Mouse (Mus musculus) kidney, embryonic 16.5 days (tissue): ENCODE data around the gene C1qtnf1. TPM values are rescaled to one million over a fixed set of nuclear protein-coding genes. Genes with fewer than 3 reads are reported as not detected.

ENCODE experiments used
- ATAC-seq: fragments of 200-750 bp; cut with Nextera tagmentation; 2 replicates; pipeline ENCODE4 v1.8.0; 2017; ENCODE audit warnings: moderate TSS enrichment; ENCODE audit not compliant: low FRiP score, low TSS enrichment
- H3K27ac ChIP-seq: fragments of 300-500 bp; sonication (generic); 2 replicates; pipeline ENCODE4 v1.5.1; 2014; ENCODE audit warnings: low read length
- H3K27me3 ChIP-seq: fragments of 300-500 bp; sonication (generic); 2 replicates; pipeline ENCODE4 v1.6.1; 2014; ENCODE audit warnings: low read length, control low read depth, mixed read lengths; ENCODE audit not compliant: insufficient read depth
- H3K36me3 ChIP-seq: fragments of 300-500 bp; sonication (generic); 2 replicates; pipeline ENCODE4 v1.6.1; 2014; ENCODE audit warnings: low read length, control low read depth, mixed read lengths; ENCODE audit not compliant: insufficient read depth
- H3K4me1 ChIP-seq: fragments of 300-500 bp; sonication (generic); 2 replicates; pipeline ENCODE4 v1.6.1; 2014; ENCODE audit warnings: low read length, control low read depth, mixed read lengths; ENCODE audit not compliant: insufficient read depth
- H3K4me2 ChIP-seq: fragments of 300-500 bp; sonication (generic); replicated peaks from 2 replicates; pipeline ENCODE4 v1.6.1; 2014; ENCODE audit warnings: low read depth, low read length
- H3K4me3 ChIP-seq: fragments of 300-500 bp; sonication (generic); 2 replicates; pipeline ENCODE4 v1.5.1; 2014; ENCODE audit warnings: mild to moderate bottlenecking, low read length
- H3K9ac ChIP-seq: fragments of 300-500 bp; sonication (generic); replicated peaks from 2 replicates; pipeline ENCODE4 v1.6.1; 2014; ENCODE audit warnings: low read length
- H3K9me3 ChIP-seq: fragments of 300-500 bp; sonication (generic); 2 replicates; pipeline ENCODE4 v1.6.1; 2016; ENCODE audit warnings: low read length, control low read depth
- WGBS: fragments of 180-500 bp; shearing (Covaris S2); extraction: QIAGEN DNeasy Blood & Tissue Kit; methylation state at CpG from one replicate; pipeline ENCODE4 v1.1.7; 2014; 5-methylcytosine and 5-hydroxymethylcytosine counted together
- polyA plus RNA-seq: library from polyadenylated mRNA; unstranded; fragments of >200 nt; fragmentation: Nextera tagmentation; extraction: Ambion mirVana; gene quantifications from 2 replicates; pipeline ENCODE4 v1.2.1, GENCODE M21; 2015

The C1qtnf1 gene
- polyA plus RNA-seq, 1 experiment from 2014 or later, result 8.3 TPM

- Histone ChIP-seq H3K4me2 (no peak overlapping the region), H3K9me3 (no peaks in the 10 kb centered on the region), H3K4me3 (no peak overlapping the region), H3K9ac (no peak overlapping the region), H3K27ac (no peak overlapping the region), H3K4me1 (peaks cover 18% of the 10 kb centered on the region; the same call in 1 of the 2 replicates), H3K27me3 (peaks cover 6% of the 10 kb centered on the region; the same call in 1 of the 2 replicates), H3K36me3 (0 out of 2 replicates have a peak, but pooled peaks cover 6% of the 10 kb centered on the region)
- 38% methylated on average over 12 of the region's 12 CpGs for WGBS
- no peak for ATAC-seq
These were observed 60.9 kb downstream of the C1qtnf1 start for GRCm38 (mm10) chr11:118488907-118489270.

DNA sequence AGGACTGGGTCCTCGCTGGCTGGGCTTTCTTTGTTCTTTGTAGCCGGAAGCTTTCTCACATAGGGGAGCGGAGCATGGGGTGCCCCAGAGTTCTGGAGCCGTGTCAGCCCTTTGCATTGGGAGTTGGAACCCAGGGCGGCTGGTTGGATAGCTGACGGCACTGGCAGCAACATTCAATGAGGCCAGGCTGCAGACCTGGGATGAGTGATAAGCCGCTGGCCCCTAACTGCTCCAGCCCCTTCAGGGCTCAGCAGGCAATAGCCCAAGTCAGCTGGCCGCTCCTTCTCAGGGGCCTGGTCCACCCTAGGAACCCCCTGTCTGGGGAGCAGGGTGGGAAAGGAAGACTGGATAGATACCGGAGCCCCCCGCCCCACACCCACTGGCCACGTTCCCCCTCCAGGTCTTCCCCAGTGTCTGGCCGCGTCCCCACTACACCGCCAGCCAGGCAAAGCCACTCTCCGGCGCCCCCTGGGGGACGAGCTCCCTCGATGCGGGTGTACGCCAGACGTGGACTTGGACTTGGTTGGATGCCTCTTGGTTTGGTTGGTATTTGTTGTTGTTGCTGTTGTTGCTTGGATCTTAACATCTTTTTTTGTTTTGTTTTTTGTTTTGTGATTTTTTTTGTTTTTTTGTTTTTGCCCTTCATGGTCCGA, 62.7 kb downstream of the C1qtnf1 start:
- peaks cover 6% of the 10 kb centered on the region; the same call in 1 of the 2 replicates for H3K27me3 ChIP-seq
- WGBS, result 23% methylated on average over 22 of the region's 22 CpGs
- peaks cover 30% of the 10 kb centered on the region for H3K4me1 ChIP-seq
- H3K9me3 ChIP-seq, result no peaks in the 10 kb centered on the region
- H3K4me3 ChIP-seq, result no peak overlapping the region
- no peaks in the 10 kb centered on the region for H3K36me3 ChIP-seq
- H3K4me2 ChIP-seq, result peak overlapping the region; percentile 31; the same call in 1 of the 2 replicates
- ATAC-seq, result no peak
- H3K9ac ChIP-seq, result no peak overlapping the region
- H3K27ac ChIP-seq, result no peak overlapping the region

DNA sequence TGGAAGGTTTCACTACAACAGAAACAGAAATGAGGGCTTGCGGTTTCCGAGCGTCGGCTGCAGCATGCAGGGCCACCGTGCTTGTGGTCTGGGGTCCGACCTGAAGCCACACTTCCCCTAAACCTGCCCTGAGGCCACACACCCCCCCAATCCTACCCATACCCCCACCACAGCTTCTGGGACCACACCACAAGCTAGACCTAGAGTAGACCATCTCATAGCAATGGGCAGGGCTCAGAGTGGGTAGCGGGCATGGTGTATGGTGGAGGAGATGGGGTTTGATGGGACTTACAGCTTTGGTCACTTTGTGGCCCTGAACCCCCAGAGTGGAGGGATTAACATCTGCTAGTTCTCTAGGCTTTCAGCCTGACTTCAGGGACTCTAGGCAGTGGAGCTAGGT, 63.2 kb downstream of the C1qtnf1 start:
- no peak overlapping the region for H3K4me2 ChIP-seq
- H3K27ac ChIP-seq, result no peak overlapping the region
- peaks cover 6% of the 10 kb centered on the region; the same call in 1 of the 2 replicates for H3K27me3 ChIP-seq
- no peaks in the 10 kb centered on the region for H3K36me3 ChIP-seq
- 87% methylated on average over 7 of the region's 7 CpGs for WGBS
- no peak overlapping the region for H3K4me3 ChIP-seq
- no peak for ATAC-seq
- no peaks in the 10 kb centered on the region for H3K9me3 ChIP-seq
- no peak overlapping the region for H3K9ac ChIP-seq
- peaks cover 36% of the 10 kb centered on the region for H3K4me1 ChIP-seq

DNA sequence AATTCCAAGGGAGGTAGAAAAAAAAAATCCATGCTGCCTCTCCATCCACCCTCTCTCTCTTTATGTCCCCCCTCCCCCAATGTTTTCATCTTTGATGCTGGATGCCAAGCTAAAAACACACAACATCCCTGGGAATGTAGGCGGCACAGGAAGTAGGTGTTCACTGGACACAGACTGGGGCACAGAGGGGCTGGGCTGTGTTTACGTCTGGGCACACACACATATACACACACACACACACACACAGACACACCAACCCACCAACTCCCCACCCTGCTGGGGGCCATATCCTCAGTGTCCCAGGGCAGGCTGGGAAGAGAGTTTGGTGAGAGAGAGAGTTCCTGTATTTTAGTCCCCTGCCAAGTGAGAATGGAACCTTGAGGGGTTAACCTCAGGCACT, 65.5 kb downstream of the C1qtnf1 start:
- Histone ChIP-seq H3K9me3 (no peaks in the 10 kb centered on the region), H3K4me3 (no peak overlapping the region), H3K9ac (no peak overlapping the region), H3K27me3 (peaks cover 6% of the 10 kb centered on the region), H3K4me2 (no peak overlapping the region), H3K36me3 (no peaks in the 10 kb centered on the region), H3K4me1 (peaks cover 39% of the 10 kb centered on the region), H3K27ac (no peak overlapping the region)
- no peak for ATAC-seq
- WGBS, result 84% methylated on average over 2 of the region's 2 CpGs

DNA sequence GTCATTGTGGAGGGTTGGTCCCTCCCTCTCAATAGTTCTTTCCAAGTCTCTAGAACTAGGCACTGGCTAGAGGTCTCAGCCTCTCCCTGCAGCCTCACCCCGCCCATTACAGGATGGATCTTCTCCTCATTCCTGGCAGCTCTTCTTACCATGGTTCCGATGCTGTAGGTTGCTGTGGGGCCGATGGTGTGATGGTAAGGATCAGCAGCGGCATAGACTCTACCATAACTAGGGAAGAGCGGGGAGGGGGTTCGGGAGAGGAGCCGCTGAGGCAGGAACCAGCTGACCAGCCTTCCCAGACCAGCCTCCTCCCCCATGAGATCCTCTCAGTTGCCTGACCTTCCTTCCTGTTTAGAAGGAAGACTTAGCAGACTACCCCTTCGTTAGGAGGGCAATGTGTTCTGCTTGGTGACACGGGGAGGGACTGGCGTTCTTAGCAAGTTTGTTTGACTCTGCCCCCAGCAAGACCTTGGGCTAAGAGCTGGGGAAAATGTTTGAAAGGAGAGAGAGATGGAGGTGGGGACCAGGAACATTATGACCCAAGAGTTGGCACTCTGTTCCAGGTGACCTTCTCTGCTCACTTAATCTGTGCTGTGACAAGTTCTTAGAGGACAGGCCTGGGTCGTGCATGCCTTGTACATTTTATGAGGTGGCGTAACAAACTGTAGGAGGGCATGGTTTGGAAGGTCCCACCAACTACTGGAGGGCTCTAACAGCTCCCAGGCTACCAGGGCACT, 66.2 kb downstream of the C1qtnf1 start:
- Histone ChIP-seq H3K9me3 (no peaks in the 10 kb centered on the region), H3K27me3 (peaks cover 6% of the 10 kb centered on the region), H3K4me2 (no peak overlapping the region), H3K27ac (no peak overlapping the region), H3K36me3 (no peaks in the 10 kb centered on the region), H3K4me1 (peaks cover 32% of the 10 kb centered on the region), H3K4me3 (no peak overlapping the region), H3K9ac (no peak overlapping the region)
- no peak for ATAC-seq
- whole genome bisulfite sequencing, result 66% methylated on average over 12 of the region's 12 CpGs

DNA sequence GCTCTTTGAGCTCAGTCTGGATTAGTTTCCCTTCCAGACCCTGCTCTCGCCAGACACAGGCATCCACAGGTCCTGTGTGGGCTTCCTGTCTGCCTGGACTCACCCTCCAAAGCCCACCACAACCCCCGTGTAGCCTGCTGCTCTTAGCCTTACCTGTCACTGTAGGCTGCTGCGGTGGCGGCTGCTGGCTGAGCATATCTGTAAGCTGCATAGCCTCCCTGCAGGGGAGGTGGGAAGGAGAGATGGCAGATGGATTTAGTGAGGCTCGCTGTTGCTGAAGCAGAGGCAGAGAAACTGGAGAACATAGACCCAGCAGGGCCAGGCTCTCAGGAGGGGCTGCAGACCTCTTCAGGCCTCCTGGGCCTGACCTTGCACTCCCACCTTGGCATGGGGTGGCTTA, 67.1 kb downstream of the C1qtnf1 start:
- Histone ChIP-seq H3K4me1 (peaks cover 29% of the 10 kb centered on the region), H3K4me2 (no peak overlapping the region), H3K27ac (no peak overlapping the region), H3K9me3 (no peaks in the 10 kb centered on the region), H3K27me3 (peaks cover 5% of the 10 kb centered on the region), H3K9ac (no peak overlapping the region), H3K36me3 (no peaks in the 10 kb centered on the region), H3K4me3 (no peak overlapping the region)
- ATAC-seq, result no peak
- WGBS, result 41% methylated on average over 5 of the region's 5 CpGs

GRCm38 (mm10) chr11:118496066-118496689, 68.2 kb downstream of the C1qtnf1 start:
- H3K9ac ChIP-seq, result 0 out of 2 replicates have a peak overlapping the region, but pooled peaks have one; percentile 34
- no peak overlapping the region for H3K4me3 ChIP-seq
- H3K27ac ChIP-seq, result no peak overlapping the region
- no peak overlapping the region; the same call in 1 of the 2 replicates for H3K4me2 ChIP-seq
- H3K27me3 ChIP-seq, result no peaks in the 10 kb centered on the region; the same call in 1 of the 2 replicates
- H3K36me3 ChIP-seq, result no peaks in the 10 kb centered on the region
- no peak for ATAC-seq
- peaks cover 24% of the 10 kb centered on the region for H3K4me1 ChIP-seq
- H3K9me3 ChIP-seq, result no peaks in the 10 kb centered on the region
- 24% methylated on average over 19 of the region's 20 CpGs for WGBS

Other genes with a start within 250 kb of the C1qtnf1 start
- gene Cyth1, start 179.6 kb upstream of the C1qtnf1 start, polyA plus RNA-seq, result 17.9 and 18.2 TPM in 2 replicates
- 21.4 and 24.8 TPM in 2 replicates for gene Usp36, start 138.0 kb upstream of the C1qtnf1 start, polyA plus RNA-seq
- 0.37 and 0.39 TPM in 2 replicates for gene Cep295nl, start 85.7 kb upstream of the C1qtnf1 start, polyA plus RNA-seq
- 84.6 TPM in 2 replicates for gene Timp2, start 72.5 kb upstream of the C1qtnf1 start, polyA plus RNA-seq
- 14.9 and 18.1 TPM in 2 replicates for gene Lgals3bp, start 26.1 kb upstream of the C1qtnf1 start, polyA plus RNA-seq
- gene Cant1, start 9.1 kb upstream of the C1qtnf1 start, polyA plus RNA-seq, result 30.6 and 30.9 TPM in 2 replicates
- gene Engase, start 48.6 kb downstream of the C1qtnf1 start, polyA plus RNA-seq, result 6.1 and 7.5 TPM in 2 replicates